Mouse (Mus musculus): ENCODE results near the gene Cdkn1b. TPM values are rescaled to one million over a fixed set of nuclear protein-coding genes. Genes with fewer than 3 reads are reported as not detected.

The Cdkn1b gene
- polyA plus RNA-seq, 1 experiment from 2014 or later = 28.0 TPM

- WGBS = 8% methylated on average over 3 of the region's 3 CpGs
- Histone ChIP-seq H3K9ac (ENCODE audit: low read length) (peak overlapping the region; percentile 93), H3K27me3 (ENCODE audit: control insufficient read depth, insufficient read depth, low read length) (no peaks in the 10 kb centered on the region), H3K27ac (ENCODE audit: low read depth, low read length) (peak overlapping the region; percentile 99), H3K4me3 (ENCODE audit: low read depth, low read length) (peak overlapping the region; percentile 53), H3K9me3 (ENCODE audit: control insufficient read depth, low read length) (no peaks in the 10 kb centered on the region), H3K4me1 (ENCODE audit: control insufficient read depth, insufficient read depth, low read length) (peaks cover 41% of the 10 kb centered on the region), H3K4me2 (peak overlapping the region; percentile 96), H3K36me3 (ENCODE audit: control insufficient read depth, insufficient read depth, low read length) (no peaks in the 10 kb centered on the region)
- DNase-seq (ENCODE audit: low spot score, missing footprints) = no peak
- no peak for ATAC-seq (ENCODE audit: low FRiP score)
Measured at GRCm38 (mm10) chr6:134926338-134926705, 6.1 kb downstream of the Cdkn1b start.

- ATAC-seq (ENCODE audit: low FRiP score) (peak; percentile 31), DNase-seq (ENCODE audit: low spot score, missing footprints) (peak; percentile 99)
- Histone ChIP-seq H3K4me1 (ENCODE audit: control insufficient read depth, insufficient read depth, low read length) (peaks cover 39% of the 10 kb centered on the region), H3K4me2 (peak overlapping the region; percentile 96), H3K27ac (ENCODE audit: low read depth, low read length) (peak overlapping the region; percentile 99), H3K4me3 (ENCODE audit: low read depth, low read length) (peak overlapping the region; percentile 53), H3K9me3 (ENCODE audit: control insufficient read depth, low read length) (no peaks in the 10 kb centered on the region), H3K36me3 (ENCODE audit: control insufficient read depth, insufficient read depth, low read length) (no peaks in the 10 kb centered on the region), H3K27me3 (ENCODE audit: control insufficient read depth, insufficient read depth, low read length) (no peaks in the 10 kb centered on the region), H3K9ac (ENCODE audit: low read length) (peak overlapping the region; percentile 93)
- WGBS = under 1% methylated on average over 63 of the region's 63 CpGs
Measured at GRCm38 (mm10) chr6:134926803-134927594, 6.8 kb downstream of the Cdkn1b start.

- H3K4me1 ChIP-seq (ENCODE audit: control insufficient read depth, insufficient read depth, low read length) = peaks cover 32% of the 10 kb centered on the region
- DNase-seq (ENCODE audit: low spot score, missing footprints) = no peak
Measured at GRCm38 (mm10) chr6:134927595-134928095, 7.4 kb downstream of the Cdkn1b start.

GRCm38 (mm10) chr6:134928096-134928888, 8.1 kb downstream of the Cdkn1b start:
- DNase-seq (ENCODE audit: low spot score, missing footprints) = peak; percentile 99

More at GRCm38 (mm10) chr6:134927595-134928095, 7.4 kb downstream of the Cdkn1b start:
- H3K36me3 ChIP-seq (ENCODE audit: control insufficient read depth, insufficient read depth, low read length) = no peaks in the 10 kb centered on the region
- peak overlapping the region; percentile 53 for H3K4me3 ChIP-seq (ENCODE audit: low read depth, low read length)
- peak overlapping the region; percentile 96 for H3K4me2 ChIP-seq
- H3K9ac ChIP-seq (ENCODE audit: low read length) = peak overlapping the region; percentile 93
- H3K27ac ChIP-seq (ENCODE audit: low read depth, low read length) = peak overlapping the region; percentile 99
- under 1% methylated on average over 13 of the region's 13 CpGs for WGBS
- H3K9me3 ChIP-seq (ENCODE audit: control insufficient read depth, low read length) = no peaks in the 10 kb centered on the region
- peak; percentile 22 for ATAC-seq (ENCODE audit: low FRiP score)
- H3K27me3 ChIP-seq (ENCODE audit: control insufficient read depth, insufficient read depth, low read length) = no peaks in the 10 kb centered on the region

GRCm38 (mm10) chr6:134928889-134929310, 8.7 kb downstream of the Cdkn1b start:
- Histone ChIP-seq H3K4me3 (ENCODE audit: low read depth, low read length) (peak overlapping the region; percentile 53), H3K4me1 (ENCODE audit: control insufficient read depth, insufficient read depth, low read length) (peaks cover 22% of the 10 kb centered on the region), H3K27me3 (ENCODE audit: control insufficient read depth, insufficient read depth, low read length) (no peaks in the 10 kb centered on the region), H3K9ac (ENCODE audit: low read length) (peak overlapping the region; percentile 93), H3K9me3 (ENCODE audit: control insufficient read depth, low read length) (no peaks in the 10 kb centered on the region), H3K27ac (ENCODE audit: low read depth, low read length) (peak overlapping the region; percentile 99; the same call in 1 of the 2 replicates), H3K36me3 (ENCODE audit: control insufficient read depth, insufficient read depth, low read length) (no peaks in the 10 kb centered on the region), H3K4me2 (peak overlapping the region; percentile 96)
- ATAC-seq (ENCODE audit: low FRiP score) = peak; percentile 19; the same call in 1 of the 2 replicates
- DNase-seq (ENCODE audit: low spot score, missing footprints) = peak; percentile 95
- WGBS = 0% methylated on average over 15 of the region's 15 CpGs

More at GRCm38 (mm10) chr6:134928096-134928888, 8.1 kb downstream of the Cdkn1b start:
- peaks cover 28% of the 10 kb centered on the region for H3K4me1 ChIP-seq (ENCODE audit: control insufficient read depth, insufficient read depth, low read length)
- peak overlapping the region; percentile 53 for H3K4me3 ChIP-seq (ENCODE audit: low read depth, low read length)
- H3K4me2 ChIP-seq = peak overlapping the region; percentile 96
- H3K9me3 ChIP-seq (ENCODE audit: control insufficient read depth, low read length) = no peaks in the 10 kb centered on the region
- no peaks in the 10 kb centered on the region for H3K27me3 ChIP-seq (ENCODE audit: control insufficient read depth, insufficient read depth, low read length)
- ATAC-seq (ENCODE audit: low FRiP score) = peak; percentile 93
- H3K36me3 ChIP-seq (ENCODE audit: control insufficient read depth, insufficient read depth, low read length) = no peaks in the 10 kb centered on the region
- WGBS = under 1% methylated on average over 63 of the region's 63 CpGs
- peak overlapping the region; percentile 99 for H3K27ac ChIP-seq (ENCODE audit: low read depth, low read length)
- peak overlapping the region; percentile 93 for H3K9ac ChIP-seq (ENCODE audit: low read length)

GRCm38 (mm10) chr6:134929926-134930325, 9.7 kb downstream of the Cdkn1b start:
- no peak overlapping the region; the same call in 1 of the 2 replicates for H3K27ac ChIP-seq (ENCODE audit: low read depth, low read length)
- H3K4me3 ChIP-seq (ENCODE audit: low read depth, low read length) = peak overlapping the region; percentile 53
- peaks cover 19% of the 10 kb centered on the region for H3K4me1 ChIP-seq (ENCODE audit: control insufficient read depth, insufficient read depth, low read length)
- H3K36me3 ChIP-seq (ENCODE audit: control insufficient read depth, insufficient read depth, low read length) = no peaks in the 10 kb centered on the region
- peak overlapping the region; percentile 96 for H3K4me2 ChIP-seq
- no peaks in the 10 kb centered on the region for H3K9me3 ChIP-seq (ENCODE audit: control insufficient read depth, low read length)
- DNase-seq (ENCODE audit: low spot score, missing footprints) = peak; percentile 85
- no peaks in the 10 kb centered on the region for H3K27me3 ChIP-seq (ENCODE audit: control insufficient read depth, insufficient read depth, low read length)
- no peak for ATAC-seq (ENCODE audit: low FRiP score)
- WGBS = 49% methylated on average over 4 of the region's 4 CpGs
- peak overlapping the region; percentile 93 for H3K9ac ChIP-seq (ENCODE audit: low read length)

GRCm38 (mm10) chr6:134930383-134930782, 10.2 kb downstream of the Cdkn1b start:
- H3K27ac ChIP-seq (ENCODE audit: low read depth, low read length) = no peak overlapping the region
- no peaks in the 10 kb centered on the region for H3K27me3 ChIP-seq (ENCODE audit: control insufficient read depth, insufficient read depth, low read length)
- H3K9me3 ChIP-seq (ENCODE audit: control insufficient read depth, low read length) = no peaks in the 10 kb centered on the region
- H3K4me3 ChIP-seq (ENCODE audit: low read depth, low read length) = peak overlapping the region; percentile 53
- peaks cover 19% of the 10 kb centered on the region for H3K4me1 ChIP-seq (ENCODE audit: control insufficient read depth, insufficient read depth, low read length)
- peak overlapping the region; percentile 96 for H3K4me2 ChIP-seq
- ATAC-seq (ENCODE audit: low FRiP score) (no peak), DNase-seq (ENCODE audit: low spot score, missing footprints) (no peak)
- H3K9ac ChIP-seq (ENCODE audit: low read length) = peak overlapping the region; percentile 93
- 84% methylated on average over 7 of the region's 7 CpGs for WGBS
- H3K36me3 ChIP-seq (ENCODE audit: control insufficient read depth, insufficient read depth, low read length) = no peaks in the 10 kb centered on the region

GRCm38 (mm10) chr6:134931146-134931545, 10.9 kb downstream of the Cdkn1b start:
- ATAC-seq (ENCODE audit: low FRiP score) = no peak
- H3K4me1 ChIP-seq (ENCODE audit: control insufficient read depth, insufficient read depth, low read length) = peaks cover 19% of the 10 kb centered on the region
- H3K9me3 ChIP-seq (ENCODE audit: control insufficient read depth, low read length) = no peaks in the 10 kb centered on the region
- no peaks in the 10 kb centered on the region for H3K27me3 ChIP-seq (ENCODE audit: control insufficient read depth, insufficient read depth, low read length)
- H3K9ac ChIP-seq (ENCODE audit: low read length) = no peak overlapping the region
- 96% methylated on average over 3 of the region's 3 CpGs for WGBS
- H3K36me3 ChIP-seq (ENCODE audit: control insufficient read depth, insufficient read depth, low read length) = no peaks in the 10 kb centered on the region
- no peak for DNase-seq (ENCODE audit: low spot score, missing footprints)
- no peak overlapping the region; the same call in 1 of the 2 replicates for H3K4me3 ChIP-seq (ENCODE audit: low read depth, low read length)
- no peak overlapping the region for H3K27ac ChIP-seq (ENCODE audit: low read depth, low read length)
- H3K4me2 ChIP-seq = peak overlapping the region; percentile 96; the same call in 1 of the 2 replicates
